Mouse (Mus musculus): ENCODE measurements at regions not wholly inside any gene's neighbourhood (a gene's known extent, or its start where the extent isn't known, plus 50 kb on each side); places are given as distances from the start of the nearest gene placed in this dataset.

DNA sequence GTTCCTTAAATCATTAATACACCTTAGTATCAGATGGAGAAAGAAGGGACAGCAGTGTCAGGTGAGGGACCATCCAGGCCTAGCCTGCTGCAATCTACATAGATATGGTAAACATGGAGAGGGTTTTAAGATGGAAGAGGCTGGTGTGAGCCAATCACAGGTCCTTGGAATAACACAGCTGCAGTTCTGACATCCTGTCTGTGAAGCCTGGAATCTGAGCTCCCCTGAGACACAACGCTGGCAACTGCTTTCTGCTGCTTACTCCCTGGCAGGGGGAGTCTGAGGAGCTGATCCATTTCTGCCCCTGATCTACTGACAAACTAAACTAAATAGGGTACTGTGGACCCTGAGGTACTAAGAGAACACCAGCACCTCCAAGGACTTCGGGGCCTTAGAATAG is 100.1 kb upstream of the Gm12830 start:
- TF ChIP-seq CTCF (IDR thresholded peaks at IDR 0.05; ENCODE audit: extremely low read depth, insufficient read depth, insufficient read length, insufficient replicate concordance) (no peak), POLR2A (IDR thresholded peaks at IDR 0.05; ENCODE audit: low read depth, low read length) (no peak)
